Mouse (Mus musculus) stomach, postnatal 0 days (tissue): ENCODE measurements around the gene Gm20489.

Source experiments
- CTCF ChIP-seq: IDR thresholded peaks from 2 replicates; pipeline ENCODE4 v1.5.1; 2016; ENCODE audit warnings: antibody characterized with exemption, low read depth, mild to moderate bottlenecking, moderate library complexity
- EP300 ChIP-seq: optimal IDR thresholded peaks from 2 replicates; pipeline ENCODE3; 2016; ENCODE audit warnings: antibody characterized with exemption

DNA sequence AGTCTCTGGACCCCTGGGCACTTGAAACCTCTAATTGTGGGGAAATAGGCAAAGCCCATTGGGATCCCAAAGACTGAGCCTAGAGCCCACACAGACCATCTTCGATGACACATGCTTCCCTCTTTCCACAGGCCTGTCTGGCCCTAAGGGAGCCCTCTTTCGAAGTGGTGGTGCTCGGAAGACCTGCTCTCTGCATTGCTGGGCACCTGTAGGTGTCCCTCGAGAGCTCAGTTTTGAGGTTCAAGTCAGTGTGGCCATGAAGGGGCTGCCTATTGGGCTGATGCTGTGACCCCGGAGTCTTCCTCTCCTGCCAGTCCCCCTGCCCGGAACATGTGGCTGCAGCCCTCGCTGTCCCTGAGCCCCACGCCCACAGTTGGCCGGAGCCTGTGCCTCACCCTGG, 32.8 kb upstream of the Gm20489 start:
- TF ChIP-seq CTCF (no peak), EP300 (no peak)
